7 mouse cellular contexts compared by ENCODE assay signal in genomic region chr3:104714679-104715326, GRCm38 (mm10).
A peak's percentile ranks its signal among the peaks of the same experiment; 100 is the strongest.
DNase-seq lines count a peak whose midpoint lies in the region; ATAC-seq and TF ChIP-seq lines count a peak whose summit lies in the region.

No protein-coding gene starts in this region.

- H3K27ac ChIP-seq in cortical plate, adult 2 months (ENCODE audit: insufficient read depth, low read length) = no peak overlapping the region
- H3K27ac ChIP-seq in heart, embryonic 12.5 days (ENCODE audit: poor library complexity, severe bottlenecking) = no peak overlapping the region
- no peak overlapping the region for H3K27ac ChIP-seq in kidney, embryonic 16.5 days (ENCODE audit: low read length)
- no peak overlapping the region for H3K27ac ChIP-seq in spleen, adult 2 months (ENCODE audit: insufficient read depth, low read length)

- no peaks in the 10 kb centered on the region for H3K36me3 ChIP-seq in heart, embryonic 12.5 days
- no peaks in the 10 kb centered on the region for H3K36me3 ChIP-seq in kidney, embryonic 16.5 days (ENCODE audit: insufficient read depth, low read length)
- H3K36me3 ChIP-seq in spleen, adult 2 months (ENCODE audit: control insufficient read depth, insufficient read depth, low read length) = no peaks in the 10 kb centered on the region

- H3K27me3 ChIP-seq in heart, embryonic 12.5 days (replicated peaks) = no peaks in the 10 kb centered on the region
- H3K27me3 ChIP-seq in kidney, embryonic 16.5 days (ENCODE audit: insufficient read depth, low read length) = no peaks in the 10 kb centered on the region
- no peaks in the 10 kb centered on the region for H3K27me3 ChIP-seq in spleen, adult 2 months (ENCODE audit: control insufficient read depth, insufficient read depth, low read length)

- WGBS in heart, embryonic 12.5 days = 46% methylated on average over 11 of the region's 11 CpGs
- 44% methylated on average over 11 of the region's 11 CpGs for WGBS in kidney, embryonic 16.5 days
- 57% methylated on average over 11 of the region's 11 CpGs for WGBS in spleen, adult 2 months

- no peaks in the 10 kb centered on the region for H3K4me1 ChIP-seq in cortical plate, adult 2 months (ENCODE audit: control insufficient read depth, insufficient read depth, low read length)
- peaks cover 21% of the 10 kb centered on the region for H3K4me1 ChIP-seq in heart, embryonic 12.5 days (replicated peaks)
- no peaks in the 10 kb centered on the region for H3K4me1 ChIP-seq in kidney, embryonic 16.5 days (ENCODE audit: insufficient read depth, low read length)
- no peaks in the 10 kb centered on the region for H3K4me1 ChIP-seq in spleen, adult 2 months (ENCODE audit: control insufficient read depth, insufficient read depth, insufficient read length)

- H3K4me2 ChIP-seq in heart, embryonic 12.5 days = peak overlapping the region; percentile 57
- H3K4me2 ChIP-seq in kidney, embryonic 16.5 days (replicated peaks; ENCODE audit: low read depth, low read length) = peak overlapping the region; percentile 39

- peak; percentile 26; the same call in 1 of the 2 replicates for TF ChIP-seq CTCF in cortical plate, adult 2 months (IDR thresholded peaks at IDR 0.05; ENCODE audit: extremely low read depth, insufficient read depth, low read length)
- TF ChIP-seq CTCF in spleen, adult 2 months (IDR thresholded peaks at IDR 0.05; ENCODE audit: extremely low read depth, insufficient read depth, insufficient read length, insufficient replicate concordance) = peak; percentile 48; the same call in 1 of the 2 replicates

- ATAC-seq in CD4-positive, CD25-positive, alpha-beta regulatory T cell, adult 4 months = peak; percentile 77
- ATAC-seq in heart, embryonic 12.5 days (ENCODE audit: insufficient number of reproducible peaks, low FRiP score) = no peak
- ATAC-seq in kidney, embryonic 16.5 days (ENCODE audit: low FRiP score, low TSS enrichment) = peak; percentile 40

- DNase-seq in T-cell, adult 2 months (ENCODE audit: low spot score) = peak; percentile 43
- DNase-seq in lung, postnatal 4 days = peak; percentile 59 to 73
- peak; percentile 30 to 41 for DNase-seq in spleen, adult 2 months (ENCODE audit: low read depth in 1 of 2, low spot score in 2 of 2)

- peak overlapping the region; percentile 34; the same call in 1 of the 2 replicates for H3K9ac ChIP-seq in heart, embryonic 12.5 days
- H3K9ac ChIP-seq in kidney, embryonic 16.5 days (replicated peaks; ENCODE audit: low read length) = no peak overlapping the region

- no peak for TF ChIP-seq POLR2A in cortical plate, adult 2 months (IDR thresholded peaks at IDR 0.05; ENCODE audit: extremely low read depth, insufficient read depth, low read length)
- TF ChIP-seq POLR2A in spleen, adult 2 months (IDR thresholded peaks at IDR 0.05; ENCODE audit: low read depth, low read length) = no peak

- H3K9me3 ChIP-seq in heart, embryonic 12.5 days (replicated peaks) = no peaks in the 10 kb centered on the region
- H3K9me3 ChIP-seq in kidney, embryonic 16.5 days (ENCODE audit: low read length) = no peaks in the 10 kb centered on the region

- H3K4me3 ChIP-seq in cortical plate, adult 2 months (ENCODE audit: insufficient read depth, low read length) = no peak overlapping the region
- peak overlapping the region; percentile 15 for H3K4me3 ChIP-seq in heart, embryonic 12.5 days
- H3K4me3 ChIP-seq in kidney, embryonic 16.5 days (ENCODE audit: low read length) = peak overlapping the region; percentile 2
- H3K4me3 ChIP-seq in spleen, adult 2 months (ENCODE audit: extremely low read depth, insufficient read depth, insufficient read length) = peak overlapping the region; percentile 26; the same call in 1 of the 2 replicates
